Mouse (Mus musculus): ENCODE results near the gene Ufc1.
"Not testable (repeated sequence)": the region's sequence is repeated elsewhere in the genome, so short reads cannot be mapped to it uniquely, and the experiment has no call there.

Ufc1 gene

GRCm38 (mm10) chr1:171294298-171295062 is at the start of gene Ufc1:
Ufc1 (minus strand) TSS chr1:171295024.
- DNase-seq (ENCODE audit: low spot score in 2 of 2), result peak; percentile 53 to 79

- DNase-seq (ENCODE audit: low spot score in 2 of 2), result peak in 1 of 2 experiments; percentile 6
Measured at GRCm38 (mm10) chr1:171343922-171344677, 49.3 kb upstream of the Ufc1 start.

- DNase-seq (ENCODE audit: low spot score in 2 of 2), result no peak
Measured at GRCm38 (mm10) chr1:171342262-171343207, 47.7 kb upstream of the Ufc1 start.

GRCm38 (mm10) chr1:171330216-171330560 is 35.4 kb upstream of the Ufc1 start:
- DNase-seq (ENCODE audit: low spot score in 2 of 2), result no peak

GRCm38 (mm10) chr1:171329433-171330215 is 34.8 kb upstream of the Ufc1 start:
- peak; percentile 58 to 84 for DNase-seq (ENCODE audit: low spot score in 2 of 2)

- DNase-seq (ENCODE audit: low spot score in 2 of 2), result peak; percentile 71 to 87
Measured at GRCm38 (mm10) chr1:171328839-171329432, 34.1 kb upstream of the Ufc1 start, which contains the start of gene Dedd. Dedd (plus strand) TSS chr1:171329145.

- DNase-seq (ENCODE audit: low spot score in 2 of 2), result peak in 1 of 2 experiments; percentile 10
Measured at GRCm38 (mm10) chr1:171328244-171328643, 33.4 kb upstream of the Ufc1 start.

GRCm38 (mm10) chr1:171326588-171326987 is 31.8 kb upstream of the Ufc1 start:
- not testable (repeated sequence) for DNase-seq (ENCODE audit: low spot score in 2 of 2)

- no peak for DNase-seq (ENCODE audit: low spot score in 2 of 2)
Measured at GRCm38 (mm10) chr1:171325571-171325970, 30.7 kb upstream of the Ufc1 start.

- no peak for DNase-seq (ENCODE audit: low spot score in 2 of 2)
Measured at GRCm38 (mm10) chr1:171322012-171322411, 27.2 kb upstream of the Ufc1 start.

GRCm38 (mm10) chr1:171321415-171321814 is 26.6 kb upstream of the Ufc1 start:
- no peak for DNase-seq (ENCODE audit: low spot score in 2 of 2)

GRCm38 (mm10) chr1:171320151-171320550 is 25.3 kb upstream of the Ufc1 start:
- no peak for DNase-seq (ENCODE audit: low spot score in 2 of 2)

- no peak for DNase-seq (ENCODE audit: low spot score in 2 of 2)
Measured at GRCm38 (mm10) chr1:171319748-171320147, 24.9 kb upstream of the Ufc1 start.

GRCm38 (mm10) chr1:171309321-171309720 is 14.5 kb upstream of the Ufc1 start:
- DNase-seq (ENCODE audit: low spot score in 2 of 2), result no peak

- DNase-seq (ENCODE audit: low spot score in 2 of 2), result not testable (repeated sequence)
Measured at GRCm38 (mm10) chr1:171306157-171306556, 11.3 kb upstream of the Ufc1 start.

GRCm38 (mm10) chr1:171298226-171298625 is 3.4 kb upstream of the Ufc1 start:
- no peak for DNase-seq (ENCODE audit: low spot score in 2 of 2)

- DNase-seq (ENCODE audit: low spot score in 2 of 2), result no peak
Measured at GRCm38 (mm10) chr1:171295063-171295402, 209 bp upstream of the Ufc1 start.

GRCm38 (mm10) chr1:171293906-171294297 is 922 bp downstream of the Ufc1 start:
- DNase-seq (ENCODE audit: low spot score in 2 of 2), result no peak

- DNase-seq (ENCODE audit: low spot score in 2 of 2), result no peak
Measured at GRCm38 (mm10) chr1:171293351-171293750, 1.5 kb downstream of the Ufc1 start.

GRCm38 (mm10) chr1:171288328-171288727 is 6.5 kb downstream of the Ufc1 start:
- DNase-seq (ENCODE audit: low spot score in 2 of 2), result no peak

Data from cerebellum, postnatal 4 days (tissue).